Mouse (Mus musculus): ENCODE measurements around the gene Lypla2. TPM values are rescaled to one million over a fixed set of nuclear protein-coding genes. Genes with fewer than 3 reads are reported as not detected.

Lypla2 gene
- total and polyA plus RNA-seq, 3 experiments: 54.9 to 91.8 (median 57.2) TPM

DNA sequence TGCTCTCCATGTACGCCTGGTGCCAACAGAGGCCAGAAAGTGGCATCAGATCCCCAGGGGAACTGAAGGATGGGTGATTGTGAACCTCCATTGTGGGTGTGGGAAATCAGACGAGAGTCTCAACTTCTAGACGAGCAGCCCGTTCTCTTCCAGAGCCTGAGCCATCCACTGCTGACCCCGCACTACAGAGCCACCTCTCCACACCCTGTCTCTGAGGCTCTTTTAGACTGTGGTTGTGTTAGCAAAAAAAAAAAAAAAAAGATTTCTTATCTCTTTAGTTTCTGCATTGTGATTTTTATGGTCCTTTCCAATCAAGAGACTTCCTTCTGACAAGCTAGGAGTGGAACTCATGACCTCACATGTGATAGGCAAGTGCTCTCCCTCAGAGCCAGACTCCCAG, 43.0 kb downstream of the Lypla2 start (continued):
- TF ChIP-seq E2F4 (IDR thresholded peaks at IDR 0.05; ENCODE audit: insufficient replicate concordance, low read depth, low read length): no peak

- H3K4me2 ChIP-seq (ENCODE audit: insufficient read depth, low read depth, poor library complexity, severe bottlenecking): no peak overlapping the region
- H3K9me3 ChIP-seq (replicated peaks; ENCODE audit: low read length): no peaks in the 10 kb centered on the region
- no peaks in the 10 kb centered on the region for H3K79me2 ChIP-seq (replicated peaks; ENCODE audit: control insufficient read depth, extremely low read depth, insufficient read depth, poor library complexity, severe bottlenecking)
- dilution Hi-C loops (cut with MboI; ENCODE audit: extremely low pct_ligation_motif_present, extremely low pct_unique_long_range_greater_than_20kb, low sequenced_read_pairs): no loop called here
- in situ Hi-C loops (cut with MboI; ENCODE audit: low pct_ligation_motif_present, low pct_unique_long_range_greater_than_20kb, low sequenced_read_pairs): no loop called here
- no peak overlapping the region for H3K27ac ChIP-seq (ENCODE audit: insufficient read depth, low read depth)
- TF ChIP-seq GABPA (IDR thresholded peaks at IDR 0.05; ENCODE audit: insufficient replicate concordance, low read depth, low read length) (no peak), TCF12 (IDR thresholded peaks at IDR 0.05; ENCODE audit: low read depth, low read length) (no peak), PAX5 (IDR thresholded peaks at IDR 0.05; ENCODE audit: low read length) (no peak), MEF2A (IDR thresholded peaks at IDR 0.05; ENCODE audit: borderline replicate concordance, low read depth, low read length) (no peak), NELFE (IDR thresholded peaks at IDR 0.05; ENCODE audit: low read depth, low read length) (no peak), IRF4 (IDR thresholded peaks at IDR 0.05; ENCODE audit: low read depth, low read length) (no peak), SIN3A (IDR thresholded peaks at IDR 0.05; ENCODE audit: low read length) (no peak), EP300 (IDR thresholded peaks at IDR 0.05; ENCODE audit: low read length) (no peak), RCOR1 (conservative IDR thresholded peaks at IDR 0.05; ENCODE audit: low read depth, low read length) (no peak), MAX (IDR thresholded peaks at IDR 0.05; ENCODE audit: low read length) (no peak), MAZ (IDR thresholded peaks at IDR 0.05; ENCODE audit: low read depth, low read length) (no peak)
- H3K4me1 ChIP-seq (ENCODE audit: control insufficient read depth in 1 of 2, insufficient read depth in 2 of 2): no peaks in the 10 kb centered on the region
- no peaks in the 10 kb centered on the region for H3K27me3 ChIP-seq (replicated peaks)
- peaks cover 57 to 93% of the 10 kb centered on the region in 2 experiments for H3K36me3 ChIP-seq (replicated peaks in 1 of 2; ENCODE audit: control insufficient read depth in 1 of 2, insufficient read depth in 1 of 2, low read length in 1 of 2)
- no peak for DNase-seq (ENCODE audit: extremely low read depth)
- H3K9ac ChIP-seq (ENCODE audit: insufficient read depth, low read depth): no peak overlapping the region
- no peak overlapping the region for H3K4me3 ChIP-seq (replicated peaks in 1 of 3; ENCODE audit: low read depth in 2 of 3, low read length in 2 of 3, poor library complexity in 1 of 3)
Measured at GRCm38 (mm10) chr4:135928376-135928775, 44.0 kb downstream of the Lypla2 start.

GRCm38 (mm10) chr4:135926861-135927260, 45.6 kb downstream of the Lypla2 start:
- H3K79me2 ChIP-seq (replicated peaks; ENCODE audit: control insufficient read depth, extremely low read depth, insufficient read depth, poor library complexity, severe bottlenecking): no peaks in the 10 kb centered on the region
- no peak overlapping the region for H3K4me2 ChIP-seq (ENCODE audit: insufficient read depth, low read depth, poor library complexity, severe bottlenecking)
- dilution Hi-C loops (cut with MboI; ENCODE audit: extremely low pct_ligation_motif_present, extremely low pct_unique_long_range_greater_than_20kb, low sequenced_read_pairs): no loop called here
- H3K4me3 ChIP-seq (replicated peaks in 1 of 3; ENCODE audit: low read depth in 2 of 3, low read length in 2 of 3, poor library complexity in 1 of 3): no peak overlapping the region
- no peaks in the 10 kb centered on the region for H3K27me3 ChIP-seq (replicated peaks)
- peaks cover 51 to 87% of the 10 kb centered on the region in 2 experiments for H3K36me3 ChIP-seq (replicated peaks in 1 of 2; ENCODE audit: control insufficient read depth in 1 of 2, insufficient read depth in 1 of 2, low read length in 1 of 2)
- H3K9ac ChIP-seq (ENCODE audit: insufficient read depth, low read depth): no peak overlapping the region
- no peak for TF ChIP-seq NELFE (IDR thresholded peaks at IDR 0.05; ENCODE audit: low read depth, low read length)
- no peak for TF ChIP-seq ZMIZ1 (IDR thresholded peaks at IDR 0.05; ENCODE audit: low read depth, low read length)
- TF ChIP-seq GABPA (IDR thresholded peaks at IDR 0.05; ENCODE audit: insufficient replicate concordance, low read depth, low read length): no peak
- no peak for TF ChIP-seq CHD2 (IDR thresholded peaks at IDR 0.05; ENCODE audit: low read length)
- TF ChIP-seq HCFC1 (IDR thresholded peaks at IDR 0.05; ENCODE audit: low read depth, low read length): no peak
- TF ChIP-seq SIN3A (IDR thresholded peaks at IDR 0.05; ENCODE audit: low read length): no peak
- TF ChIP-seq ZC3H11A (IDR thresholded peaks at IDR 0.05; ENCODE audit: low read depth, low read length): no peak
- TF ChIP-seq MEF2A (IDR thresholded peaks at IDR 0.05; ENCODE audit: borderline replicate concordance, low read depth, low read length): no peak
- TF ChIP-seq ZKSCAN1 (IDR thresholded peaks at IDR 0.05; ENCODE audit: borderline replicate concordance, low read depth, low read length): no peak
- TF ChIP-seq ETS1 (conservative IDR thresholded peaks at IDR 0.05; ENCODE audit: low read depth, low read length): no peak
- TF ChIP-seq RCOR1 (conservative IDR thresholded peaks at IDR 0.05; ENCODE audit: low read depth, low read length): no peak
- TF ChIP-seq BHLHE40 (IDR thresholded peaks at IDR 0.05; ENCODE audit: low read depth, low read length): no peak
- TF ChIP-seq USF1 (IDR thresholded peaks at IDR 0.05; ENCODE audit: low read depth, low read length): no peak
- TF ChIP-seq MAZ (IDR thresholded peaks at IDR 0.05; ENCODE audit: low read depth, low read length): no peak
- no peak for TF ChIP-seq POLR2AphosphoS2 (IDR thresholded peaks at IDR 0.05; ENCODE audit: low read depth, low read length)
- TF ChIP-seq JUN (IDR thresholded peaks at IDR 0.05; ENCODE audit: insufficient read depth, low read depth, low read length): no peak
- no peak for TF ChIP-seq TCF12 (IDR thresholded peaks at IDR 0.05; ENCODE audit: low read depth, low read length)
- no peak overlapping the region for H3K27ac ChIP-seq (ENCODE audit: insufficient read depth, low read depth)
- H3K9me3 ChIP-seq (replicated peaks; ENCODE audit: low read length): no peaks in the 10 kb centered on the region
- peaks cover 0 to 7% of the 10 kb centered on the region in 2 experiments; a peak in 1 of 4 replicates for H3K4me1 ChIP-seq (ENCODE audit: control insufficient read depth in 1 of 2, insufficient read depth in 2 of 2)
- no peak for DNase-seq (ENCODE audit: extremely low read depth)
- in situ Hi-C loops (cut with MboI; ENCODE audit: low pct_ligation_motif_present, low pct_unique_long_range_greater_than_20kb, low sequenced_read_pairs): no loop called here
